8 mouse cellular contexts compared by ENCODE assay signal in genomic region chr11:105952911-105953386, GRCm38 (mm10). TPM values are rescaled to one million over a fixed set of nuclear protein-coding genes. Genes with fewer than 3 reads are reported as not detected.
DNase-seq lines count a peak whose midpoint lies in the region; ATAC-seq and TF ChIP-seq lines count a peak whose summit lies in the region.

Gene Cyb561 (minus strand): TSS chr11:105953336.

- no peak within 1 kb of the TSS for H3K9ac ChIP-seq in intestine, embryonic 16.5 days (ENCODE audit: low read depth, low read length)
- H3K9ac ChIP-seq in neural tube, embryonic 14.5 days (replicated peaks; ENCODE audit: low read depth, low read length): no peak within 1 kb of the TSS

- no peak for TF ChIP-seq CTCF in left cerebral cortex, adult 2 months (IDR thresholded peaks at IDR 0.05)
- no peak for TF ChIP-seq CTCF in bone marrow macrophage, adult 2 months (IDR thresholded peaks at IDR 0.05; ENCODE audit: low read depth, low read length)

- H3K27ac ChIP-seq in left cerebral cortex, adult 2 months: no peak within 1 kb of the TSS
- H3K27ac ChIP-seq in bone marrow macrophage, adult 2 months (ENCODE audit: insufficient read depth, low read depth, low read length): peak within 1 kb of the TSS; percentile 38
- H3K27ac ChIP-seq in intestine, embryonic 16.5 days (ENCODE audit: low read length): no peak within 1 kb of the TSS
- H3K27ac ChIP-seq in neural tube, embryonic 14.5 days (ENCODE audit: low read depth, low read length): no peak within 1 kb of the TSS

- no peaks in the 10 kb centered on the region for H3K36me3 ChIP-seq in intestine, embryonic 16.5 days (ENCODE audit: control insufficient read depth, insufficient read depth, low read length)
- H3K36me3 ChIP-seq in neural tube, embryonic 14.5 days (ENCODE audit: control insufficient read depth, insufficient read depth, low read length): no peaks in the 10 kb centered on the region

- TF ChIP-seq POLR2A in bone marrow macrophage, adult 2 months (IDR thresholded peaks at IDR 0.05; ENCODE audit: borderline replicate concordance, low read depth, low read length): no peak

- peaks cover 22% of the 10 kb centered on the region for H3K4me1 ChIP-seq in bone marrow macrophage, adult 2 months (ENCODE audit: control insufficient read depth, insufficient read depth, low read length)
- no peaks in the 10 kb centered on the region for H3K4me1 ChIP-seq in intestine, embryonic 16.5 days (ENCODE audit: control insufficient read depth, insufficient read depth, low read length)
- no peaks in the 10 kb centered on the region for H3K4me1 ChIP-seq in neural tube, embryonic 14.5 days (ENCODE audit: control insufficient read depth, insufficient read depth, low read length)

- no peak for ATAC-seq in intestine, embryonic 16.5 days
- ATAC-seq in neural tube, embryonic 14.5 days (ENCODE audit: low read depth): no peak
- no peak for ATAC-seq in CD4-positive, CD25-positive, alpha-beta regulatory T cell, adult 4 months

- WGBS in intestine, embryonic 16.5 days: 73% methylated on average over 12 of the region's 12 CpGs
- WGBS in neural tube, embryonic 14.5 days: 79% methylated on average over 12 of the region's 12 CpGs

- intact Hi-C loops in left cerebral cortex, adult 2 months (cut with DNase I): no loop called here

- no peak for DNase-seq in left cerebral cortex, adult 2 months (ENCODE audit: extremely low spot score in 1 of 2, low spot score in 2 of 2)
- no peak for DNase-seq in left cerebral cortex, adult 9 months (ENCODE audit: low spot score in 2 of 2)
- DNase-seq in T-cell, adult 2 months (ENCODE audit: low spot score): no peak
- DNase-seq in spleen, postnatal 4 days (ENCODE audit: low spot score in 2 of 2): no peak

- H3K4me3 ChIP-seq in left cerebral cortex, adult 2 months: no peak within 1 kb of the TSS
- no peak within 1 kb of the TSS for H3K4me3 ChIP-seq in bone marrow macrophage, adult 2 months (ENCODE audit: insufficient read depth, low read length)
- no peak within 1 kb of the TSS for H3K4me3 ChIP-seq in intestine, embryonic 16.5 days (ENCODE audit: low read length)
- H3K4me3 ChIP-seq in neural tube, embryonic 14.5 days (ENCODE audit: low read depth, low read length): no peak within 1 kb of the TSS

- no peaks in the 10 kb centered on the region for H3K27me3 ChIP-seq in intestine, embryonic 16.5 days (replicated peaks; ENCODE audit: control insufficient read depth, insufficient read depth, low read length)
- H3K27me3 ChIP-seq in neural tube, embryonic 14.5 days (ENCODE audit: control insufficient read depth, insufficient read depth, low read length): no peaks in the 10 kb centered on the region

- H3K4me2 ChIP-seq in intestine, embryonic 16.5 days (ENCODE audit: low read depth, low read length): no peak within 1 kb of the TSS
- no peak within 1 kb of the TSS for H3K4me2 ChIP-seq in neural tube, embryonic 14.5 days (ENCODE audit: low read depth, low read length)

- no peaks in the 10 kb centered on the region for H3K9me3 ChIP-seq in intestine, embryonic 16.5 days (ENCODE audit: control insufficient read depth, low read length)
- H3K9me3 ChIP-seq in neural tube, embryonic 14.5 days (ENCODE audit: control insufficient read depth, low read length): no peaks in the 10 kb centered on the region

RNA-seq across cellular contexts. Expression of gene Cyb561, which starts in this region (rescaled TPM):
- 10 to 100 TPM; 87.9 to 92.8 TPM for total RNA-seq in left cerebral cortex, adult 2 months (2021)
- polyA plus RNA-seq in bone marrow macrophage, adult 2 months (2012; ENCODE audit: insufficient read depth, insufficient read length, missing spikeins): not detected in 2 replicates
- polyA plus RNA-seq in intestine, embryonic 16.5 days (2015; fragmentation: Nextera tagmentation; extraction: Ambion mirVana): 43.9 and 46.5 TPM in 2 replicates
- 37.7 and 38.1 TPM in 2 replicates for polyA plus RNA-seq in neural tube, embryonic 14.5 days (2014; fragmentation: Nextera tagmentation; extraction: Ambion mirVana)
- 1 to 10 TPM in 1 of 2 experiments, under 1 TPM in 1; 0.48 to 1.7 TPM for polyA plus RNA-seq in CD4-positive, CD25-positive, alpha-beta regulatory T cell, adult 4 months (2017; shearing (Covaris generic))

Comparison
In these comparisons a context has a peak if more than half of its experiments do, and no peak if none do; other contexts are left out.
1. RNA of gene Cyb561 (polyA plus RNA-seq): 43.9 to 46.5 TPM in intestine, embryonic 16.5 days and 37.7 to 38.1 TPM in neural tube, embryonic 14.5 days; 0.48 to 1.7 TPM in CD4-positive, CD25-positive, alpha-beta regulatory T cell, adult 4 months and not detected in bone marrow macrophage, adult 2 months; every median in the first group is over 10 times any median in the second.